Mouse (Mus musculus) midbrain, embryonic 16.5 days (tissue): ENCODE results near the gene Zfyve28. TPM values are rescaled to one million over a fixed set of nuclear protein-coding genes. Genes with fewer than 3 reads are reported as not detected.

ENCODE experiments used
- ATAC-seq: fragments of 200-750 bp; cut with Nextera tagmentation; 2 replicates; pipeline ENCODE4 v1.8.0; 2017; ENCODE audit warnings: moderate TSS enrichment
- H3K27ac ChIP-seq: fragments of 300-500 bp; sonication (generic); 2 replicates; pipeline ENCODE4 v1.5.1; 2014; ENCODE audit warnings: mild to moderate bottlenecking, low read length, mixed read lengths
- H3K27me3 ChIP-seq: fragments of 300-500 bp; sonication (generic); 2 replicates; pipeline ENCODE4 v1.6.1; 2014; ENCODE audit warnings: low read depth, low read length, mixed read lengths; ENCODE audit not compliant: control insufficient read depth, insufficient read depth
- H3K36me3 ChIP-seq: fragments of 300-500 bp; sonication (generic); 2 replicates; pipeline ENCODE4 v1.6.1; 2014; ENCODE audit warnings: mild to moderate bottlenecking, low read length, moderate library complexity, mixed read lengths; ENCODE audit not compliant: control insufficient read depth, insufficient read depth
- H3K4me1 ChIP-seq: fragments of 300-500 bp; sonication (generic); 2 replicates; pipeline ENCODE4 v1.6.1; 2014; ENCODE audit warnings: mild to moderate bottlenecking, low read length, mixed read lengths; ENCODE audit not compliant: control insufficient read depth, insufficient read depth
- H3K4me2 ChIP-seq: fragments of 300-500 bp; sonication (generic); 2 replicates; pipeline ENCODE4 v1.6.1; 2014; ENCODE audit warnings: mild to moderate bottlenecking, low read length, mixed read lengths
- H3K4me3 ChIP-seq: fragments of 300-500 bp; sonication (generic); 2 replicates; pipeline ENCODE4 v1.5.1; 2014; ENCODE audit warnings: low read depth, mild to moderate bottlenecking, low read length, moderate library complexity, mixed read lengths
- H3K9ac ChIP-seq: fragments of 300-500 bp; sonication (generic); 2 replicates; pipeline ENCODE4 v1.6.1; 2014; ENCODE audit warnings: low read depth, low read length, mixed read lengths
- H3K9me3 ChIP-seq: fragments of 300-500 bp; sonication (generic); replicated peaks from 2 replicates; pipeline ENCODE4 v1.6.1; 2014; ENCODE audit warnings: mild to moderate bottlenecking, low read length, mixed read lengths; ENCODE audit not compliant: control insufficient read depth, poor library complexity, severe bottlenecking
- WGBS: fragments of 180-500 bp; shearing (Covaris S2); extraction: QIAGEN DNeasy Blood & Tissue Kit; methylation state at CpG from one replicate; pipeline ENCODE4 v1.1.7; 2014; 5-methylcytosine and 5-hydroxymethylcytosine counted together
- polyA plus RNA-seq: library from polyadenylated mRNA; unstranded; fragments of >200 nt; fragmentation: Nextera tagmentation; extraction: Ambion mirVana; gene quantifications from 2 replicates; pipeline ENCODE4 v1.2.1, GENCODE M21; 2015

Zfyve28 gene
- polyA plus RNA-seq, 1 experiment from 2014 or later, result 4.0 TPM

- Histone ChIP-seq H3K27ac (no peak overlapping the region), H3K9ac (no peak overlapping the region), H3K9me3 (no peaks in the 10 kb centered on the region), H3K4me3 (no peak overlapping the region), H3K4me1 (no peaks in the 10 kb centered on the region; the same call in 1 of the 2 replicates), H3K4me2 (no peak overlapping the region), H3K36me3 (peaks cover 48% of the 10 kb centered on the region), H3K27me3 (no peaks in the 10 kb centered on the region)
- WGBS, result 91% methylated on average over 4 of the region's 4 CpGs
- ATAC-seq, result no peak
Observed at GRCm38 (mm10) chr5:34177821-34178220, 110.4 kb downstream of the Zfyve28 start.

GRCm38 (mm10) chr5:34177091-34177490 is 111.2 kb downstream of the Zfyve28 start:
- no peaks in the 10 kb centered on the region for H3K27me3 ChIP-seq
- no peaks in the 10 kb centered on the region; the same call in 1 of the 2 replicates for H3K4me1 ChIP-seq
- H3K9ac ChIP-seq, result no peak overlapping the region
- no peak overlapping the region for H3K27ac ChIP-seq
- no peaks in the 10 kb centered on the region for H3K9me3 ChIP-seq
- no peak for ATAC-seq
- H3K4me3 ChIP-seq, result no peak overlapping the region
- no peak overlapping the region for H3K4me2 ChIP-seq
- WGBS, result 80% methylated on average over 2 of the region's 2 CpGs
- peaks cover 48% of the 10 kb centered on the region for H3K36me3 ChIP-seq

- Histone ChIP-seq H3K9ac (no peak overlapping the region), H3K36me3 (peaks cover 48% of the 10 kb centered on the region), H3K27me3 (no peaks in the 10 kb centered on the region), H3K4me2 (no peak overlapping the region), H3K4me3 (no peak overlapping the region), H3K27ac (no peak overlapping the region), H3K4me1 (no peaks in the 10 kb centered on the region), H3K9me3 (no peaks in the 10 kb centered on the region)
- ATAC-seq, result no peak
- 68% methylated on average over 10 of the region's 10 CpGs for WGBS
Observed at GRCm38 (mm10) chr5:34176691-34177090, 111.6 kb downstream of the Zfyve28 start.

- no peaks in the 10 kb centered on the region for H3K27me3 ChIP-seq
- no peak overlapping the region for H3K4me2 ChIP-seq
- no peaks in the 10 kb centered on the region for H3K9me3 ChIP-seq
- H3K4me1 ChIP-seq, result no peaks in the 10 kb centered on the region
- no peak overlapping the region for H3K4me3 ChIP-seq
- WGBS, result 20% methylated on average over 5 of the region's 5 CpGs
- peaks cover 47% of the 10 kb centered on the region for H3K36me3 ChIP-seq
- ATAC-seq, result no peak
- no peak overlapping the region for H3K27ac ChIP-seq
- H3K9ac ChIP-seq, result no peak overlapping the region
Observed at GRCm38 (mm10) chr5:34175403-34175694, 112.9 kb downstream of the Zfyve28 start.

GRCm38 (mm10) chr5:34174550-34175402 is 113.5 kb downstream of the Zfyve28 start:
- Histone ChIP-seq H3K27me3 (no peaks in the 10 kb centered on the region), H3K9me3 (no peaks in the 10 kb centered on the region), H3K4me1 (0 out of 2 replicates have a peak, but pooled peaks cover 2% of the 10 kb centered on the region), H3K4me3 (no peak overlapping the region), H3K4me2 (no peak overlapping the region), H3K27ac (no peak overlapping the region), H3K9ac (no peak overlapping the region), H3K36me3 (peaks cover 44% of the 10 kb centered on the region)
- ATAC-seq, result no peak
- WGBS, result 67% methylated on average over 5 of the region's 5 CpGs

GRCm38 (mm10) chr5:34174021-34174420 is 114.2 kb downstream of the Zfyve28 start:
- Histone ChIP-seq H3K36me3 (peaks cover 44% of the 10 kb centered on the region), H3K4me2 (no peak overlapping the region), H3K4me3 (no peak overlapping the region), H3K4me1 (0 out of 2 replicates have a peak, but pooled peaks cover 2% of the 10 kb centered on the region), H3K9me3 (no peaks in the 10 kb centered on the region), H3K27ac (no peak overlapping the region), H3K27me3 (no peaks in the 10 kb centered on the region), H3K9ac (no peak overlapping the region)
- ATAC-seq, result no peak
- 77% methylated on average over 2 of the region's 2 CpGs for WGBS

- Histone ChIP-seq H3K27ac (no peak overlapping the region), H3K9ac (no peak overlapping the region), H3K4me2 (no peak overlapping the region), H3K36me3 (peaks cover 17% of the 10 kb centered on the region), H3K4me1 (peaks cover 13% of the 10 kb centered on the region), H3K4me3 (no peak overlapping the region), H3K27me3 (no peaks in the 10 kb centered on the region), H3K9me3 (no peaks in the 10 kb centered on the region)
- 89% methylated on average over 4 of the region's 4 CpGs for WGBS
- ATAC-seq, result no peak
Observed at GRCm38 (mm10) chr5:34170726-34171125, 117.5 kb downstream of the Zfyve28 start.

GRCm38 (mm10) chr5:34169954-34170353 is 118.3 kb downstream of the Zfyve28 start:
- Histone ChIP-seq H3K9me3 (no peaks in the 10 kb centered on the region), H3K4me1 (peaks cover 13% of the 10 kb centered on the region), H3K36me3 (peaks cover 11% of the 10 kb centered on the region), H3K4me3 (peak overlapping the region; percentile 57), H3K27ac (peak overlapping the region; percentile 92), H3K27me3 (no peaks in the 10 kb centered on the region), H3K9ac (peak overlapping the region; percentile 68), H3K4me2 (peak overlapping the region; percentile 81)
- no peak for ATAC-seq
- 83% methylated on average over 3 of the region's 3 CpGs for WGBS
